Mouse (Mus musculus): ENCODE data around the gene Tbx15. TPM values are rescaled to one million over a fixed set of nuclear protein-coding genes. Genes with fewer than 3 reads are reported as not detected.

The Tbx15 gene
- 1.3 and 13.1 TPM in 2 replicates for total RNA-seq (2014; rRNA removed)
- 0.59 and 0.91 TPM in 2 replicates for polyA plus RNA-seq (2015; fragmentation: Nextera tagmentation; extraction: Ambion mirVana)

DNA sequence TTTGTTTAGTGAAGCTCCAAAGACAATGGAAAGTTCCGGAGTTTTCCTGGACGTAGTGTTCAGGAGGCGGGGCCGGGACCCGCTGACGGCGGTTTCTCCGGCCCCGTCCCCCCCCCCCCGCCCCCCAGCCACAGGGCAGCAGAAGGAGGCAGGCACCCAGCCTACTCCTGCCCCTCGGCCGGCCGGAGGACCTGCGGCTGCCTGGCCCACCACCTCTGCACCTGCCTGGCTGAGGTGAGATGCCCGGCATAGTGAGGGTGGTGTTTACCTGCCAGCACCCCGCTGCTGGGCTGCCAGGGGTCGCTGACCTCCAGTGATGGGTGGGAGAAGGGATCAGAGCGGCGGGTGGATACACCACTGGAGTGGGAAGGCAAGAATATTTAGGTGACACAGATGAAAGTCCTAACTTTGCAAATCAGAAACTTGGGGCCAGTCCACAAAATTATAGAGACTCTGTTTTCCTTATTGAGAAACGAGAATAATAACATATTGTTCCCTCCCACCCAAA lies at the start of gene Tbx15:
Gene Tbx15 (plus strand): TSS at position 169 of the 508 bp plus-strand sequence.
- H3K27me3 ChIP-seq (ENCODE audit: insufficient read depth, low read length), result peaks cover 85% of the 10 kb centered on the region
- WGBS, result under 1% methylated on average over 18 of the region's 20 CpGs
- 0 out of 2 replicates have a peak within 1 kb of the TSS, but pooled peaks have one; percentile 12 for H3K4me2 ChIP-seq (ENCODE audit: low read depth, low read length, poor library complexity, severe bottlenecking)
- H3K4me3 ChIP-seq (ENCODE audit: low read depth, low read length), result no peak within 1 kb of the TSS; the same call in 1 of the 2 replicates
- DNase-seq (ENCODE audit: low spot score), result no peak
- no peaks in the 10 kb centered on the region for H3K9me3 ChIP-seq (ENCODE audit: low read length)
- H3K9ac ChIP-seq (replicated peaks; ENCODE audit: low read length, poor library complexity, severe bottlenecking), result no peak within 1 kb of the TSS
- no peak for TF ChIP-seq CTCF (IDR thresholded peaks at IDR 0.05)
- H3K27ac ChIP-seq (ENCODE audit: low read depth, low read length), result no peak within 1 kb of the TSS
- no peak for ATAC-seq (ENCODE audit: low FRiP score)
- no peaks in the 10 kb centered on the region for H3K36me3 ChIP-seq (ENCODE audit: insufficient read depth, low read length)
- H3K4me1 ChIP-seq (ENCODE audit: insufficient read depth, low read length), result no peaks in the 10 kb centered on the region

DNA sequence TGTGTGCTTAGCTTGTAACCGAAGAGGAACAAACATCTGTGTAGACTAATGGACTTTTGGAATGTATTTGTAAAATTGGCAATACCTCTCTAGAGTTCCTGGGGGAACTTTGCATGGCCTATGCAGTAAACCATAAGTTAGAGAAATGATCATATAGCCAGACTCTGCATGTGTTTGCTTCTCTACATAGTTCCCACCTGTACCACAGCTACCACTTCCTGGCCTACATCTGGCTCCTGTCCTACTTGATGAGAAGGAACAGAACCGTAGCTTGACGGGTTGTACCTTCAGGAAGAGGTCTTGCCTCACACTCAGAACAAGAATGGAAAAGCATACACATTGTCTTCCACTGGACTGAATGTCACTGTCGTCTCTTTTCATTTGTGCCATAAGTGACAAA lies 46.6 kb upstream of the Tbx15 start:
- no peak for TF ChIP-seq CTCF (IDR thresholded peaks at IDR 0.05)
- H3K36me3 ChIP-seq (ENCODE audit: insufficient read depth, low read length), result no peaks in the 10 kb centered on the region
- no peaks in the 10 kb centered on the region for H3K27me3 ChIP-seq (ENCODE audit: insufficient read depth, low read length)
- WGBS, result 71% methylated on average over 4 of the region's 4 CpGs
- no peak overlapping the region for H3K27ac ChIP-seq (ENCODE audit: low read depth, low read length)
- no peak overlapping the region for H3K4me2 ChIP-seq (ENCODE audit: low read depth, low read length, poor library complexity, severe bottlenecking)
- no peaks in the 10 kb centered on the region for H3K4me1 ChIP-seq (ENCODE audit: insufficient read depth, low read length)
- no peak for ATAC-seq (ENCODE audit: low FRiP score)
- no peaks in the 10 kb centered on the region for H3K9me3 ChIP-seq (ENCODE audit: low read length)
- H3K9ac ChIP-seq (replicated peaks; ENCODE audit: low read length, poor library complexity, severe bottlenecking), result no peak overlapping the region
- no peak overlapping the region for H3K4me3 ChIP-seq (ENCODE audit: low read depth, low read length)
- DNase-seq (ENCODE audit: low spot score), result no peak

DNA sequence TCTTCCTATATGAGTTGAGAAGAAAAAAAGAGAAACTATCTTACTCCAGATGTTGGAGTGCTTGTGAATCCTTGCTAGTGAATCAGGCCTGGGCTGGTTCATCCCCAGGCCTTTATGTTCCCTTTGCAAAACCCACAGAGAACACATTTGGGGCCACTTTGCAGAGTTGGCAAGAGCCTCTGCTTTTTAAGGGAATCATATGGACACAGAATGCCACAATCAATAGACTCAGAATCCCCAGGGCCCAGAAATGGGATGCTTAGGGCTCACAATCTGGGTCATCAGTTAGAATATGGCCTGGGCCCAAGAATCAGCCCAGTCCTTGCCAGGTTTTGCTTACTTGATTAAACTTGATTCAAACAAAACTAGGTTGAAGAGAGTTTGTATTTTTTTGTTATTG lies 36.9 kb upstream of the Tbx15 start:
- ATAC-seq (ENCODE audit: low FRiP score), result no peak
- Histone ChIP-seq H3K4me1 (ENCODE audit: insufficient read depth, low read length) (no peaks in the 10 kb centered on the region), H3K27ac (ENCODE audit: low read depth, low read length) (no peak overlapping the region), H3K9me3 (ENCODE audit: low read length) (no peaks in the 10 kb centered on the region), H3K27me3 (ENCODE audit: insufficient read depth, low read length) (no peaks in the 10 kb centered on the region), H3K4me2 (ENCODE audit: low read depth, low read length, poor library complexity, severe bottlenecking) (no peak overlapping the region), H3K4me3 (ENCODE audit: low read depth, low read length) (no peak overlapping the region), H3K36me3 (ENCODE audit: insufficient read depth, low read length) (no peaks in the 10 kb centered on the region), H3K9ac (replicated peaks; ENCODE audit: low read length, poor library complexity, severe bottlenecking) (no peak overlapping the region)
- DNase-seq (ENCODE audit: low spot score), result no peak
- TF ChIP-seq CTCF (IDR thresholded peaks at IDR 0.05), result no peak

DNA sequence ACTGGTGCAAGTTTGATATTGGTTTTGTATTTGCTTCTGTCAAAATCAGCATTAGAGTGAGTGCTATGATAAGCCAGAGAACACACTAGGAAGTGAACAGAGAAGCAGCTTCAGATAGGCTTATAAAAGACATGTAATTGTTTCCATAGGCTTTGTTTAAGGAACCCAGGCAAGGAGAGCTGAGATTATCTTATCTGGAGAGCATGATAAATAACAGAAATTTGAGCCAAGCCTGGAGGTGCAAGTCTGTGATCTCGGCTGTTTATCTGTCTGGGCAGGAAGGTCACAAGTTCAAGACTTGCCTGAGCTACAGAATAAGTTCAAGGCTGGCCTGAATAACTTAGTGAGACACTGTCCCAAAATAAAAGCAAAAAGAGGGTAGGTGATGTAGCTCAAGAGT lies 31.8 kb upstream of the Tbx15 start:
- DNase-seq (ENCODE audit: low spot score) (no peak), ATAC-seq (ENCODE audit: low FRiP score) (no peak)
- Histone ChIP-seq H3K27ac (ENCODE audit: low read depth, low read length) (no peak overlapping the region), H3K4me3 (ENCODE audit: low read depth, low read length) (no peak overlapping the region), H3K9me3 (ENCODE audit: low read length) (no peaks in the 10 kb centered on the region), H3K36me3 (ENCODE audit: insufficient read depth, low read length) (no peaks in the 10 kb centered on the region), H3K9ac (replicated peaks; ENCODE audit: low read length, poor library complexity, severe bottlenecking) (no peak overlapping the region), H3K4me2 (ENCODE audit: low read depth, low read length, poor library complexity, severe bottlenecking) (no peak overlapping the region), H3K4me1 (ENCODE audit: insufficient read depth, low read length) (no peaks in the 10 kb centered on the region), H3K27me3 (ENCODE audit: insufficient read depth, low read length) (no peaks in the 10 kb centered on the region)
- no peak for TF ChIP-seq CTCF (IDR thresholded peaks at IDR 0.05)
- 67% methylated on average over 1 of the region's 1 CpGs for WGBS

DNA sequence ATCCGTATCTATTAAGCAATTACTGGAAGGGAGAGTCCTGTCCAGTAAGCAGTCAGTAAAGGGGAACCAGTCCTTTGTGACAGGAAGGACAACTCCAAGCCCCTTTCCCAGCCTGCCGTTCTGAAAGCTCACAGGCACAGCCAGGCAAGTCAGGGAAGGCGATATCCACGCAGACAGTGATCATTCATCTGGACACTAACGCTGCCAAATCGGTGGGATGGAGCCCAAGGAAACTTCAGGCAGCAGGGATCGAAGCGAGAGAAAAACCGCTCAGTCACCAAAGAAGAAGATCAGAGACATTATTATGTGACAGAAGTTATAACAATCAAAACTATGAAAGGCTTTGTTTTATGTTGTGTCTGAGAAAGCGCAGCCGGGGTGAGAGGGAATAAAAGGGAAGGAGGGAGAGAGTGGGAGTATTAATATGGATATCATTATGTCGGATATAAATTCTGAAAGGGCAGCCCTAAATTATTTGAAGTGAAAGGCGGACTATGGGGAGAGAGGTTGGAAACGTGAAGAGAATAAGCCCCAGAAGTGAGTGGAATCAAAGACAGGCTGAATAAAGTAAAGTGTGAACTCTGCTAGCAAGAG lies 29.0 kb upstream of the Tbx15 start:
- no peak for ATAC-seq (ENCODE audit: low FRiP score)
- TF ChIP-seq CTCF (IDR thresholded peaks at IDR 0.05), result no peak
- Histone ChIP-seq H3K27me3 (ENCODE audit: insufficient read depth, low read length) (no peaks in the 10 kb centered on the region), H3K4me3 (ENCODE audit: low read depth, low read length) (no peak overlapping the region), H3K4me2 (ENCODE audit: low read depth, low read length, poor library complexity, severe bottlenecking) (no peak overlapping the region), H3K4me1 (ENCODE audit: insufficient read depth, low read length) (no peaks in the 10 kb centered on the region), H3K9me3 (ENCODE audit: low read length) (no peaks in the 10 kb centered on the region), H3K9ac (replicated peaks; ENCODE audit: low read length, poor library complexity, severe bottlenecking) (no peak overlapping the region), H3K27ac (ENCODE audit: low read depth, low read length) (no peak overlapping the region), H3K36me3 (ENCODE audit: insufficient read depth, low read length) (peaks cover under 1% of the 10 kb centered on the region; the same call in 1 of the 2 replicates)
- no peak for DNase-seq (ENCODE audit: low spot score)
- 26% methylated on average over 14 of the region's 14 CpGs for WGBS

DNA sequence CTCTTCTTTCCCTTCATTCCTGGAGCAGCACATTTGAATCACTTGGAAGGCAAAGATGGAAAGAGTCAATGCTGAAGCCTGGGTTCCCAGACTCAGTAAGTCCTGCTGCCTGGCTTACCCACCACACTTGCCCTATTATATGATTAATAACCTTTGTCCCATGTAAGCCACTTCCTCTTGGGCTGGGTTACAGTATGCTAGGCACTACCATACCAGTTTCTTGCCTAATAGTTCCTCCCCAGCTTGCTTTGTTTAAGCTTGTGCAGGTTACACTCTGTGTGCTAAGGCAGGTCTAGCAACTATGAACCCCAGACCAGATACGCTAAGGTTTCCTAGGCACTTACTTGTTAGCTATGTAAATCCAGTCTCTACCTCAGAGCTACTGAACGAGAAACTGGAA lies 12.4 kb upstream of the Tbx15 start:
- 84% methylated on average over 2 of the region's 2 CpGs for whole genome bisulfite sequencing
- Histone ChIP-seq H3K9ac (replicated peaks; ENCODE audit: low read length, poor library complexity, severe bottlenecking) (no peak overlapping the region), H3K9me3 (ENCODE audit: low read length) (no peaks in the 10 kb centered on the region), H3K4me3 (ENCODE audit: low read depth, low read length) (no peak overlapping the region), H3K27ac (ENCODE audit: low read depth, low read length) (no peak overlapping the region), H3K27me3 (ENCODE audit: insufficient read depth, low read length) (peaks cover 1% of the 10 kb centered on the region; the same call in 1 of the 2 replicates), H3K4me2 (ENCODE audit: low read depth, low read length, poor library complexity, severe bottlenecking) (no peak overlapping the region), H3K4me1 (ENCODE audit: insufficient read depth, low read length) (no peaks in the 10 kb centered on the region), H3K36me3 (ENCODE audit: insufficient read depth, low read length) (no peaks in the 10 kb centered on the region)
- DNase-seq (ENCODE audit: low spot score) (no peak), ATAC-seq (ENCODE audit: low FRiP score) (no peak)
- no peak for TF ChIP-seq CTCF (IDR thresholded peaks at IDR 0.05)
